Mouse (Mus musculus) WW6 (cell line): ENCODE data around the gene Zfp13.
"Not testable (repeated sequence)": the region's sequence is repeated elsewhere in the genome, so short reads cannot be mapped to it uniquely, and the experiment has no call there.

Experiments
- DNase-seq: peaks from one replicate; pipeline ENCODE4 v3.0.0-alpha.2; 2013; ENCODE audit warnings: low read depth, low spot score

Zfp13 gene

GRCm38 (mm10) chr17:23533591-23534490 lies 65.4 kb downstream of the Zfp13 start:
- not testable (repeated sequence) for DNase-seq

- not testable (repeated sequence) for DNase-seq
These were observed 67.9 kb downstream of the Zfp13 start for GRCm38 (mm10) chr17:23531408-23531807.
